Mouse (Mus musculus): ENCODE results near the gene Neurod6. TPM values are rescaled to one million over a fixed set of nuclear protein-coding genes. Genes with fewer than 3 reads are reported as not detected.

Gene Neurod6
- polyA plus RNA-seq, 1 experiment from 2014 or later: not detected

DNA sequence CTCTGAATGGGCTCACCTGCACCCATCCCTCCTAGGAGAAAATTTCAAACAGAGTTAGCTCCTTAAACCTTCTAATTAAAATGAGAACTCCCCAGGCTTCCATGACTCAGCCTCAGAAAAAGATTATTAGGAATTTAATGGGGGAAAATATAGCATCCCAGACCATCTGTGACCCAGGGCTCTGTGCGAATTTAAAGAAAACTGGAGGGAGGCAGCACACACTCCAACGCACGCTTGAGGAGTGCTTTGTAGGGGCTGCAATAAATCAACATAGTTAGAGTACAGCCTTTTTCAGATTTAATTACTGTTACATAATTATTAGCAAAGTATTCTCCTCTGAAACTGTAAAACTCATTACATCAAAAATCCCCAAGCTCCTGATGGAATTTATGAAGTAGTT, 32.2 kb downstream of the Neurod6 start:
- Histone ChIP-seq H3K27ac (ENCODE audit: low read length) (no peak overlapping the region), H3K4me2 (replicated peaks; ENCODE audit: low read depth, low read length) (no peak overlapping the region), H3K9me3 (ENCODE audit: low read length) (no peaks in the 10 kb centered on the region), H3K27me3 (ENCODE audit: insufficient read depth, low read length) (no peaks in the 10 kb centered on the region), H3K9ac (replicated peaks; ENCODE audit: low read length) (no peak overlapping the region), H3K4me3 (ENCODE audit: low read length) (no peak overlapping the region), H3K36me3 (ENCODE audit: insufficient read depth, low read length) (no peaks in the 10 kb centered on the region), H3K4me1 (ENCODE audit: insufficient read depth, low read length) (0 out of 2 replicates have a peak, but pooled peaks cover 3% of the 10 kb centered on the region)
- 29% methylated on average over 3 of the region's 3 CpGs for WGBS
- no peak for ATAC-seq (ENCODE audit: low FRiP score, low TSS enrichment)

GRCm38 (mm10) chr6:55647771-55648280, 33.2 kb downstream of the Neurod6 start:
- no peaks in the 10 kb centered on the region for H3K27me3 ChIP-seq (ENCODE audit: insufficient read depth, low read length)
- H3K27ac ChIP-seq (ENCODE audit: low read length): no peak overlapping the region
- H3K4me1 ChIP-seq (ENCODE audit: insufficient read depth, low read length): 0 out of 2 replicates have a peak, but pooled peaks cover 3% of the 10 kb centered on the region
- no peak overlapping the region for H3K4me3 ChIP-seq (ENCODE audit: low read length)
- no peak overlapping the region for H3K9ac ChIP-seq (replicated peaks; ENCODE audit: low read length)
- H3K36me3 ChIP-seq (ENCODE audit: insufficient read depth, low read length): no peaks in the 10 kb centered on the region
- H3K9me3 ChIP-seq (ENCODE audit: low read length): no peaks in the 10 kb centered on the region
- H3K4me2 ChIP-seq (replicated peaks; ENCODE audit: low read depth, low read length): no peak overlapping the region
- WGBS: 74% methylated on average over 8 of the region's 8 CpGs
- ATAC-seq (ENCODE audit: low FRiP score, low TSS enrichment): no peak

- Histone ChIP-seq H3K9me3 (ENCODE audit: low read length) (no peaks in the 10 kb centered on the region), H3K9ac (replicated peaks; ENCODE audit: low read length) (no peak overlapping the region), H3K27ac (ENCODE audit: low read length) (no peak overlapping the region), H3K36me3 (ENCODE audit: insufficient read depth, low read length) (no peaks in the 10 kb centered on the region), H3K4me1 (ENCODE audit: insufficient read depth, low read length) (0 out of 2 replicates have a peak, but pooled peaks cover 3% of the 10 kb centered on the region), H3K27me3 (ENCODE audit: insufficient read depth, low read length) (no peaks in the 10 kb centered on the region), H3K4me2 (replicated peaks; ENCODE audit: low read depth, low read length) (no peak overlapping the region), H3K4me3 (ENCODE audit: low read length) (no peak overlapping the region)
- ATAC-seq (ENCODE audit: low FRiP score, low TSS enrichment): no peak
- 44% methylated on average over 9 of the region's 9 CpGs for WGBS
Observed at GRCm38 (mm10) chr6:55646824-55647560, 34.1 kb downstream of the Neurod6 start.

DNA sequence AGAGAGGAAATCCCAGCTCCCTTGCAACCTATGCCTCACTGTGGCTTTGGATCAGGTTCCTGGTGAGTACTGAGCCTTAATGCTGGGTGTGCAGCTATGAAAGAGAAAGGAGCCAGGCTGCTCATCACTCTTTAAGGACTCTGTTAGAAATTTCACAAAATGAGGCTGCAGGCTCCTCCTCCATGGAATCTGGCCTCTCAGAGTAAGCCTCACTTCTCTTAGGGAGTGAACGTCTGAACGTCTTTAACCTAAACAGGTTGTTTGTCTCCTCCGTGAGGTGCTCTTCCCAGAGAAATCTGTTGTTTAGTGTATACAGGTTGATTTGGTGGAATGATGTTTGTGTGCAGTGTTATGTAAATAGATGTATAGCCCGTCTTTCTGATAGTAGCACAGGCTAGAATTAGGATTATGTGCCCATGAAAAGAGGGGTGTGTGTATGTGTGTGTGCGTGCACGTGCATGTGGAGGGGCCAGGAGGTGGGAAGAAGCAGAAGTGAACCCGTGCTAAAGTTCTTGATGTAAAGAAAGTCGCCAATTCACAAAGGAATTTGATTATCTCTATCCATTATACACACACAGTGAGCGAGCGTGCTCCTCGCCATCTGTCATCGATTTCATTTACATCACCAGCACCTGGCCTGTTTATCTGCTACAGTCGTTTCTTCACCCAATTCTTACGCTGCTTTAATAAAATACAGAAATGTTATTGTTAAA, 34.8 kb downstream of the Neurod6 start:
- no peak overlapping the region for H3K4me2 ChIP-seq (replicated peaks; ENCODE audit: low read depth, low read length)
- 0 out of 2 replicates have a peak, but pooled peaks cover 3% of the 10 kb centered on the region for H3K4me1 ChIP-seq (ENCODE audit: insufficient read depth, low read length)
- no peak overlapping the region for H3K27ac ChIP-seq (ENCODE audit: low read length)
- H3K9me3 ChIP-seq (ENCODE audit: low read length): no peaks in the 10 kb centered on the region
- H3K4me3 ChIP-seq (ENCODE audit: low read length): no peak overlapping the region
- H3K36me3 ChIP-seq (ENCODE audit: insufficient read depth, low read length): no peaks in the 10 kb centered on the region
- no peaks in the 10 kb centered on the region for H3K27me3 ChIP-seq (ENCODE audit: insufficient read depth, low read length)
- H3K9ac ChIP-seq (replicated peaks; ENCODE audit: low read length): no peak overlapping the region
- ATAC-seq (ENCODE audit: low FRiP score, low TSS enrichment): no peak
- 72% methylated on average over 14 of the region's 14 CpGs for WGBS

DNA sequence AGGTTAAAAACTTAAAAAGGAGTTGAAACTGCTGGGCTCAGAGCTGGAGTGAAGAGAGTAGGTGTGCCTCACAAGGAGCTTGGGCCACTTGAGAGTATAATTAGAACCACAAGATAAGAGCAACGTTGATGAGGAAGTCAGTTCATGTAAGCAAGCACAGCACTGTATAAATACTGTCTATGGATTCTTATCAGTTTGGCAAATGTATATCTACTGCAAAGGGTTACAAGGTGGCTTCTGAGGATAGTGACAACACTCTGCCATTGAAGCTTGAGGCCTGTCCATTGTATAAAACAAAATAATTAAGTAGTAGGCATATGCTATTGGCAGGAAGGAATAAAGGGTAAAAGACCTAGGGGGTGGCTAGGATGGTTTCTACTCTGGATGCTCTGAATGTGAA, 46.4 kb downstream of the Neurod6 start:
- WGBS: 61% methylated on average over 1 of the region's 1 CpGs
- Histone ChIP-seq H3K9me3 (ENCODE audit: low read length) (no peaks in the 10 kb centered on the region), H3K9ac (replicated peaks; ENCODE audit: low read length) (no peak overlapping the region), H3K4me3 (ENCODE audit: low read length) (no peak overlapping the region), H3K27me3 (ENCODE audit: insufficient read depth, low read length) (no peaks in the 10 kb centered on the region), H3K4me2 (replicated peaks; ENCODE audit: low read depth, low read length) (no peak overlapping the region), H3K4me1 (ENCODE audit: insufficient read depth, low read length) (no peaks in the 10 kb centered on the region), H3K27ac (ENCODE audit: low read length) (no peak overlapping the region), H3K36me3 (ENCODE audit: insufficient read depth, low read length) (no peaks in the 10 kb centered on the region)
- ATAC-seq (ENCODE audit: low FRiP score, low TSS enrichment): no peak

Other genes starting within 250 kb of the Neurod6 start
- 2.5 and 2.7 TPM in 2 replicates for gene Adcyap1r1, start 229.3 kb downstream of the Neurod6 start, polyA plus RNA-seq (2015; fragmentation: Nextera tagmentation; extraction: Ambion mirVana)
- gene Itprid1, start 155.6 kb upstream of the Neurod6 start, polyA plus RNA-seq (2015; fragmentation: Nextera tagmentation; extraction: Ambion mirVana): 0.08 and 0.12 TPM in 2 replicates